Mouse (Mus musculus) macrophage (primary cell): Measurements from ENCODE around the gene Foxred2. TPM values are rescaled to one million over a fixed set of nuclear protein-coding genes. Genes with fewer than 3 reads are reported as not detected.

ENCODE experiments used
- H3K27ac ChIP-seq: fragments of 350-480 bp; formaldehyde crosslinking; 2 replicates; pipeline ENCODE4 v1.9.0; 2021
- H3K36me3 ChIP-seq: fragments of 350-480 bp; formaldehyde crosslinking; 2 replicates; pipeline ENCODE4 v1.9.0; 2021; ENCODE audit errors: inconsistent target
- H3K4me3 ChIP-seq: fragments of 350-480 bp; formaldehyde crosslinking; 2 replicates; pipeline ENCODE4 v1.9.0; 2021; ENCODE audit errors: inconsistent target
- H3K79me2 ChIP-seq: fragments of 350-480 bp; formaldehyde crosslinking; 2 replicates; pipeline ENCODE4 v1.9.0; 2021; ENCODE audit errors: inconsistent target
- whole genome bisulfite sequencing: methylation state at CpG from one replicate; pipeline ENCODE4 v1.1.7; 2026; ENCODE audit warnings: inconsistent platforms; ENCODE audit not compliant: missing documents; 5-methylcytosine and 5-hydroxymethylcytosine counted together
- polyA plus RNA-seq: library from polyadenylated mRNA; stranded (reverse); fragments of 250-400 nt; gene quantifications from 3 replicates; pipeline ENCODE4 v1.2.4, GENCODE M21; 2018; ENCODE audit warnings: inconsistent platforms
- total RNA-seq, 78 experiments: library from RNA; depleted of rRNA; stranded (reverse); fragments of 250-400 nt; gene quantifications; 1 replicate in 9 of 78; 2 replicates in 24 of 78; 3 replicates in 43 of 78; 4 replicates in 2 of 78; pipeline ENCODE4 v1.2.4; 2018; ENCODE audit warnings: inconsistent platforms in 56 of 78

Foxred2 gene
- 10 to 100 TPM in 11 of 26 experiments, 1 to 10 TPM in 15; 2.1 to 22.4 (median 7.5) TPM for total RNA-seq (2018; cell fraction: chromatin; rRNA removed)
- total RNA-seq (2018; cell fraction: cytosol; rRNA removed): 10 to 100 TPM in 24 of 26 experiments, 1 to 10 TPM in 2; 8.7 to 25.1 (median 15.8) TPM
- 10 to 100 TPM in 24 of 26 experiments, 1 to 10 TPM in 2; 4.2 to 37.6 (median 17.9) TPM for total RNA-seq (2018; cell fraction: nucleus; rRNA removed)
- 8.6 to 18.7 TPM (median 18.3 TPM) in 3 replicates for polyA plus RNA-seq

GRCm38 (mm10) chr15:77956404-77956901, at the start of gene Foxred2:
Foxred2 (minus strand) TSS chr15:77956722.
- under 1% methylated on average over 36 of the region's 39 CpGs for WGBS
- H3K27ac ChIP-seq: no peak within 1 kb of the TSS
- H3K79me2 ChIP-seq: no peaks in the 10 kb centered on the region
- H3K4me3 ChIP-seq: peak within 1 kb of the TSS; percentile 31
- H3K36me3 ChIP-seq: peaks cover 43% of the 10 kb centered on the region

- Histone ChIP-seq H3K79me2 (no peaks in the 10 kb centered on the region), H3K4me3 (no peak overlapping the region), H3K27ac (no peak overlapping the region), H3K36me3 (no peaks in the 10 kb centered on the region)
- 50% methylated on average over 9 of the region's 9 CpGs for WGBS
Measured at GRCm38 (mm10) chr15:78003929-78004328, 47.4 kb upstream of the Foxred2 start.

- Histone ChIP-seq H3K27ac (no peak overlapping the region), H3K79me2 (no peaks in the 10 kb centered on the region), H3K36me3 (no peaks in the 10 kb centered on the region), H3K4me3 (no peak overlapping the region)
- 46% methylated on average over 5 of the region's 5 CpGs for WGBS
Measured at GRCm38 (mm10) chr15:78001400-78001799, 44.9 kb upstream of the Foxred2 start.

GRCm38 (mm10) chr15:77988541-77988940, 32.0 kb upstream of the Foxred2 start:
- no peaks in the 10 kb centered on the region for H3K79me2 ChIP-seq
- H3K4me3 ChIP-seq: no peak overlapping the region
- 83% methylated on average over 5 of the region's 5 CpGs for WGBS
- H3K36me3 ChIP-seq: no peaks in the 10 kb centered on the region
- H3K27ac ChIP-seq: no peak overlapping the region

DNA sequence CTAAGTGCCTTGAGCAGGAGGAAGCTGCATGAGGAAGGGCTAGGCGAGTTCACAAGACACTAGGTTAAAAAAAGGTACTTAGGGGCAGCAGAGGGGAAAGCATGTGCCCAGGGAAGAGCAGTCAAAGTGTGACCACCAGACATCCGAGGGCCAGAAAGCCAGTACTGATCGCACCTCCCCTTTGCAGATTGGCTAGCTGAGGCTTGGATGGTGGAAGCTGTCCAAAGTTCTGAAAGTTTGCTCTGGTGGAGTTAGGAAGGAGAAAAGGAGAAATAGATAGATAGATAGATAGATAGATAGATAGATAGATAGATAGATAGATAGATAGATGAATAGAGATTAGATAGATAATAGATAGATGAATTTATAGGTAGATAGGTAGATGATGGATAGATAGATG, 26.9 kb upstream of the Foxred2 start:
- H3K27ac ChIP-seq: no peak overlapping the region
- no peaks in the 10 kb centered on the region for H3K79me2 ChIP-seq
- WGBS: 30% methylated on average over 3 of the region's 3 CpGs
- H3K36me3 ChIP-seq: no peaks in the 10 kb centered on the region
- no peak overlapping the region for H3K4me3 ChIP-seq

DNA sequence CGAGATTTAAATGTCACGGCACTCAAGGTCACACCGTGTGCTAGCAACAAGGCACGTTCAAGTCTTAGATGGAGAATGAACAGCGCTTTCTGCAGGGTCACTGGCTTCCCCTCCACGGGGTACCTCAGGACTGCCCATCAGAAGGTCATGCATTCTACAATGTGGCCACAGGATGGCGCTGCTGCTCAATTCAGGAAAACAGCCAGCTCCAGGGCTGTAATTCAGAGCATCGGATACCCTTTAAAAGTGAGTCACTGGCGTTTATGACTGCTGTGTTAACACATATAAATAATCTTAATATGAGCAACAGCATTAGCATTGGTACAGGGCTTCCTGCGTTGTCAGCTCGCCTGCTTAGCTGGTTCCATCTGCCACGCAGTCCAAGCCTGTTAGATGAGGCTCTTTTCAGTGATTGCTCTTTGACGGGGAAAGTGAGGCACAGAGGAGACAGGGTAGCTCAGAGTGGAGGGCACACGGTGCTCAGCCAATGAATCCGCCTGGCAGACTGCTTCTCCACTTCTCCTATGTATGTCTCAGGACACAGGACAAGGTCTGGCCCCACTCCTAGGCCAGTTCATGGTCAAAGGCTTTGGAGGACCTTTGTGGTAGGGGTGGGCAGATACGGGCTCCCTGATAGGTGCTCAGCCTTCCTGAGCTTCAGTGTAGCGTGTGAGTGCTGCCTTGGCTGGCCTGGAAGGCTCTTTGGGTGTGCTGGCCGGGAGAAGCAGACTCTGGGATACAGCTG, 25.8 kb upstream of the Foxred2 start:
- no peak overlapping the region for H3K27ac ChIP-seq
- no peaks in the 10 kb centered on the region for H3K79me2 ChIP-seq
- 40% methylated on average over 15 of the region's 18 CpGs for WGBS
- no peaks in the 10 kb centered on the region for H3K36me3 ChIP-seq
- H3K4me3 ChIP-seq: no peak overlapping the region

DNA sequence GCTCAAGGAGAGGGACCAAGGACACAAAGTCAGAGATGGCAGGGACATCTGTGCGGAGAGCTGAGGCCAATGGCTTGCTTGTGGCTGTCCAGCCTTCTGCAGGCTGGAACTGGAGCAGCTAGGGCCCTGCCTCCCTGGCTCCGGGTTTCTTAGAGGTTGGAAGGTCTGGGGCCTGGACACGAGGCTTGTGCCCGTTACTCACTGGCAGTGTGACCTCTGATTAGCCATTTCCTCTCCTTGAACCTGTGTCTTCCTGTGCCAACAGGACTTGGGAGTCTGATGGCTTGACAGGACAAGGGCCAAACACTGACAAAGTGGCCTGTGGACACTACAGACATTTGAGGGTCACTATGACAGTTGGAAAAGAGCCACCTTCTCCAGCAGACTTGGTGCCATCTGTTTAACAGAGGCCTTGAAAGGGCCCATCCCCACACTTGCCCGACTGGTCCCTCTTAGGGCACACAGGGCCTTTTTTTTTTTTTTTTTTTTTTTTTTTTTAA, 24.7 kb upstream of the Foxred2 start:
- H3K4me3 ChIP-seq: no peak overlapping the region
- H3K79me2 ChIP-seq: no peaks in the 10 kb centered on the region
- no peak overlapping the region for H3K27ac ChIP-seq
- no peaks in the 10 kb centered on the region for H3K36me3 ChIP-seq
- WGBS: 67% methylated on average over 5 of the region's 5 CpGs

DNA sequence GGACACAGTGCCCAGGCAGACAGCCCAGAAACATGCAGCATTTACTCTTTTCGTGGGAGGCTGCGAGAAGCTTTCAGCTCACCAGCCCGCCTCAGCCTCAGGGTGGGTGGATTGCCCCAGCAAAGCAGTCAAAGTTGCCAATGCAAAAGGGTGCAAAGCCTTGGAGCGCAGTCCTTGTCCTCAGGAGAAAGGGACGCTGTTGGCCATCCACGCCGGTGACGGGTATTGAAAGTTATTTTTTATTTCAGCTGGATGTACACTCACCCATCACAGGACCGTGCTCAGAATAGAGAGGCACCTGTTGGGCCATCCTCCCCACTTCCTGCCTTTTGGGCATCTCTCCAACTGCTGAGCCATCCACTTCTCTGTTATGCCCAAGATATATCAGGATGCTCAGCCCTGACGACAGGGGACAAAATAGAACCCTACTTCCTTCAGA, 22.9 kb upstream of the Foxred2 start:
- no peak overlapping the region for H3K4me3 ChIP-seq
- H3K36me3 ChIP-seq: no peaks in the 10 kb centered on the region
- no peaks in the 10 kb centered on the region for H3K79me2 ChIP-seq
- 82% methylated on average over 10 of the region's 10 CpGs for WGBS
- no peak overlapping the region for H3K27ac ChIP-seq

GRCm38 (mm10) chr15:77977663-77978062, 21.1 kb upstream of the Foxred2 start:
- Histone ChIP-seq H3K27ac (no peak overlapping the region), H3K4me3 (no peak overlapping the region), H3K79me2 (no peaks in the 10 kb centered on the region), H3K36me3 (no peaks in the 10 kb centered on the region)
- WGBS: 78% methylated on average over 3 of the region's 3 CpGs

- Histone ChIP-seq H3K27ac (no peak overlapping the region), H3K4me3 (no peak overlapping the region)
- 73% methylated on average over 6 of the region's 6 CpGs for WGBS
Measured at GRCm38 (mm10) chr15:77974165-77974841, 17.8 kb upstream of the Foxred2 start.

GRCm38 (mm10) chr15:77970470-77971292, 14.2 kb upstream of the Foxred2 start, which contains the start of gene Eif3d:
Eif3d (minus strand) TSS chr15:77970813.
- H3K79me2 ChIP-seq: peaks cover 31% of the 10 kb centered on the region
- peak within 1 kb of the TSS; percentile 96 for H3K4me3 ChIP-seq
- peaks cover 26% of the 10 kb centered on the region for H3K36me3 ChIP-seq
- H3K27ac ChIP-seq: peak within 1 kb of the TSS; percentile 92
- 1% methylated on average over 71 of the region's 72 CpGs for WGBS

More at GRCm38 (mm10) chr15:77974165-77974841, 17.8 kb upstream of the Foxred2 start:
- Histone ChIP-seq H3K36me3 (no peaks in the 10 kb centered on the region), H3K79me2 (peaks cover 13% of the 10 kb centered on the region)

GRCm38 (mm10) chr15:77969940-77970469, 13.5 kb upstream of the Foxred2 start:
- Histone ChIP-seq H3K79me2 (peaks cover 31% of the 10 kb centered on the region), H3K4me3 (peak overlapping the region; percentile 96), H3K36me3 (peaks cover 33% of the 10 kb centered on the region), H3K27ac (peak overlapping the region; percentile 92)
- WGBS: under 1% methylated on average over 15 of the region's 15 CpGs

DNA sequence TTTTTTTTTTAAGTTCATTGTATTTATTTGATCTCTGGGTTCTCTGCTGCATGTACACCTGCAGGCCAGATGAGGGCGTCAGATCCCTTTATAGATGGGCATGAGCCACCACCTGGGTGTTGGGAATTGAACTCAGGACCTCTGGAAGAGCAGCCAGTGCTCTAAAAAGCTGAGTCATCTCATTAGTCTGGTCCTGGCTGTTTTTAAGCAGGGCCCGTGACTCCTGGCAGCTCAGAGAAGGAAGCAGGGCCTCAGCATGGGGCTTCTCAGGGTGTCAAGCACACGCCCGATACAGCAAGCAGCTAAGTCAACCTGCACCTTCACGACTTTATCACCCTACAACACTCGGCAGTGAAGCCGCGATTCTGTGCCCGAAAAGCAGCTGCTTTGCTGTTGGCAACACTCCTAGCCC, 8.6 kb upstream of the Foxred2 start:
- no peak overlapping the region for H3K27ac ChIP-seq
- peaks cover 26% of the 10 kb centered on the region for H3K79me2 ChIP-seq
- 77% methylated on average over 9 of the region's 9 CpGs for WGBS
- peaks cover 82% of the 10 kb centered on the region for H3K36me3 ChIP-seq
- H3K4me3 ChIP-seq: no peak overlapping the region

DNA sequence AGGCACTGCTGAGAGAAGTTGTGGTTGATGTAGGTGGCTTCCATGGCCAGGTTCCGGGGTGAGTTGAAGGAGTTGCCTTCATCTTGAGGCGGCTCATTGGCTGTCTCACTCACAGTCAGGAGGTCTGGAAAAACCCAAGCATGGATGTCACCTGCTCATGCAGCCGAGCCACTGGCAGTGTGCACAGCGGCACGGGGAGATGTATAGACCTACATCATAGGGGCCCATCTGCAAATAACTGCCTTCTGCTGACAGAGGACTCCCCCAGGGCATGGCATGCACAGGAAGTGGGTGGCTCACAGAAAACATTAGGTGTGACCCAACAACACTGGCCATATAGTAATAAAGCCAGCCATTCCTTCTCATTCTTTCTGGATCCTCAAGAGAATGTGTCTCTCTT, 5.9 kb upstream of the Foxred2 start:
- Histone ChIP-seq H3K79me2 (no peaks in the 10 kb centered on the region), H3K4me3 (no peak overlapping the region), H3K36me3 (peaks cover 90% of the 10 kb centered on the region), H3K27ac (no peak overlapping the region)
- WGBS: 98% methylated on average over 5 of the region's 5 CpGs
